Mouse (Mus musculus) olfactory bulb, adult 2 months (tissue): ENCODE measurements around the gene Epha8.

Experiments
- CTCF ChIP-seq: fragments of 200-500 bp; IDR thresholded peaks from 2 replicates; pipeline ENCODE4 v1.5.1; 2012; ENCODE audit warnings: low read depth, mild to moderate bottlenecking, low read length, moderate library complexity; ENCODE audit not compliant: insufficient read depth
- POLR2A ChIP-seq: fragments of 200-500 bp; IDR thresholded peaks from 2 replicates; pipeline ENCODE4 v1.6.1; 2012; ENCODE audit warnings: mild to moderate bottlenecking, low read depth, low read length, moderate library complexity; ENCODE audit not compliant: insufficient read depth

GRCm38 (mm10) chr4:137001825-137002224 lies 45.2 kb upstream of the Epha8 start:
- TF ChIP-seq CTCF: no peak
- no peak for TF ChIP-seq POLR2A
